Mouse (Mus musculus) kidney, embryonic 16.5 days (tissue): ENCODE measurements at regions not wholly inside any gene's neighbourhood (a gene's known extent, or its start where the extent isn't known, plus 50 kb on each side); places are given as distances from the start of the nearest gene placed in this dataset. TPM values are rescaled to one million over a fixed set of nuclear protein-coding genes. Genes with fewer than 3 reads are reported as not detected.

Experiments
- microRNA-seq: library from miRNA; unstranded; fragments of <30 nt; microRNA quantifications from one replicate; pipeline ENCODE4, GENCODE M21; 2016

Small RNAs in the stretch of these regions (microRNA-seq; reads per million reads assigned to microRNA genes)
- gene Gm23976, result not detected
